Mouse (Mus musculus): ENCODE data around the gene Inf2.

Gene Inf2

GRCm38 (mm10) chr12:112594989-112595388 is 6.4 kb downstream of the Inf2 start:
- peak; percentile 85 for DNase-seq (ENCODE audit: low read depth, low spot score)

- DNase-seq (ENCODE audit: low read depth, low spot score), result peak; percentile 73
Observed at GRCm38 (mm10) chr12:112595626-112596025, 7.0 kb downstream of the Inf2 start.

- no peak for DNase-seq (ENCODE audit: low read depth, low spot score)
Observed at GRCm38 (mm10) chr12:112596454-112596853, 7.9 kb downstream of the Inf2 start.

- peak; percentile 63 for DNase-seq (ENCODE audit: low read depth, low spot score)
Observed at GRCm38 (mm10) chr12:112596891-112597500, 8.4 kb downstream of the Inf2 start.

GRCm38 (mm10) chr12:112597618-112598017 is 9.0 kb downstream of the Inf2 start:
- peak; percentile 69 for DNase-seq (ENCODE audit: low read depth, low spot score)

GRCm38 (mm10) chr12:112599198-112599597 is 10.6 kb downstream of the Inf2 start:
- DNase-seq (ENCODE audit: low read depth, low spot score), result no peak

- DNase-seq (ENCODE audit: low read depth, low spot score), result no peak
Observed at GRCm38 (mm10) chr12:112599942-112600611, 11.5 kb downstream of the Inf2 start.

GRCm38 (mm10) chr12:112604022-112604421 is 15.4 kb downstream of the Inf2 start:
- no peak for DNase-seq (ENCODE audit: low read depth, low spot score)

- DNase-seq (ENCODE audit: low read depth, low spot score), result peak; percentile 63
Observed at GRCm38 (mm10) chr12:112604709-112605649, 16.4 kb downstream of the Inf2 start.

GRCm38 (mm10) chr12:112605766-112606165 is 17.2 kb downstream of the Inf2 start:
- peak; percentile 79 for DNase-seq (ENCODE audit: low read depth, low spot score)

GRCm38 (mm10) chr12:112606998-112607397 is 18.4 kb downstream of the Inf2 start:
- no peak for DNase-seq (ENCODE audit: low read depth, low spot score)

GRCm38 (mm10) chr12:112609031-112609430 is 20.4 kb downstream of the Inf2 start:
- no peak for DNase-seq (ENCODE audit: low read depth, low spot score)

GRCm38 (mm10) chr12:112616668-112617067 is 28.1 kb downstream of the Inf2 start:
- no peak for DNase-seq (ENCODE audit: low read depth, low spot score)

- peak; percentile 94 for DNase-seq (ENCODE audit: low read depth, low spot score)
Observed at GRCm38 (mm10) chr12:112617184-112617583, 28.6 kb downstream of the Inf2 start.

- peak; percentile 91 for DNase-seq (ENCODE audit: low read depth, low spot score)
Observed at GRCm38 (mm10) chr12:112617898-112618380, 29.4 kb downstream of the Inf2 start.

- DNase-seq (ENCODE audit: low read depth, low spot score), result no peak
Observed at GRCm38 (mm10) chr12:112618981-112619685, 30.5 kb downstream of the Inf2 start.

- DNase-seq (ENCODE audit: low read depth, low spot score), result peak; percentile 81
Observed at GRCm38 (mm10) chr12:112619686-112620353, 31.2 kb downstream of the Inf2 start, which contains the start of gene Adssl1. Gene Adssl1, plus strand, starts transcription at chr12:112620045.

- DNase-seq (ENCODE audit: low read depth, low spot score), result peak; percentile 67
Observed at GRCm38 (mm10) chr12:112620354-112621061, 31.9 kb downstream of the Inf2 start.

- DNase-seq (ENCODE audit: low read depth, low spot score), result no peak
Observed at GRCm38 (mm10) chr12:112621900-112622299, 33.3 kb downstream of the Inf2 start.

GRCm38 (mm10) chr12:112623742-112624141 is 35.2 kb downstream of the Inf2 start:
- DNase-seq (ENCODE audit: low read depth, low spot score), result peak; percentile 74
